In genomic region chr10:46778729-46779128, GRCm38 (mm10) we compare ENCODE assay signal across 26 mouse cellular contexts.
"Had no signal": no experiment of that assay in that cellular context is flagged by ENCODE, and none has a peak within 500 bp of the region (broad histone marks: within the 10 kb centered on the region; RNA-seq: fewer than 3 reads in every experiment).

No protein-coding gene starts in this region.

- H3K4me3 ChIP-seq: heart, adult 2 months; heart, embryonic 10.5 days; heart, embryonic 12.5 days; hindbrain, embryonic 10.5 days; hindbrain, embryonic 12.5 days; intestine, embryonic 15.5 days; layer of hippocampus, adult 2 months; left cerebral cortex, adult 2 months; limb, embryonic 10.5 days; limb, embryonic 12.5 days had no signal

- DNase-seq: gastrocnemius, postnatal 14 days; gastrocnemius, postnatal 36 days; heart, adult 11 months; heart, adult 2 months; heart, postnatal 10 days; heart, postnatal 4 days; kidney, adult 18-20 months; kidney, adult 8-10 months; kidney, postnatal 10 days; kidney, postnatal 25 days; kidney, postnatal 4 days; liver had no signal

- H3K9ac ChIP-seq: heart, embryonic 12.5 days; hindbrain, embryonic 12.5 days; hindbrain, embryonic 14.5 days; intestine, embryonic 15.5 days; limb, embryonic 12.5 days had no signal

- H3K27ac ChIP-seq: heart, adult 2 months; heart, embryonic 10.5 days; hindbrain, embryonic 10.5 days; hindbrain, embryonic 12.5 days; hindbrain, embryonic 14.5 days; intestine, embryonic 15.5 days; layer of hippocampus, adult 2 months; left cerebral cortex, adult 2 months; limb, embryonic 10.5 days; limb, embryonic 12.5 days had no signal

- ATAC-seq: hindbrain, embryonic 16.5 days; inflammation-experienced regulatory T-cells, adult 6 months; intestine, embryonic 15.5 days; intestine, postnatal 0 days had no signal

- H3K9me3 ChIP-seq: heart, embryonic 10.5 days; heart, embryonic 12.5 days; hindbrain, embryonic 10.5 days; hindbrain, embryonic 12.5 days; intestine, embryonic 15.5 days; limb, embryonic 10.5 days; limb, embryonic 12.5 days had no signal

- H3K36me3 ChIP-seq: heart, embryonic 10.5 days; heart, embryonic 12.5 days; hindbrain, embryonic 10.5 days; hindbrain, embryonic 12.5 days; intestine, embryonic 15.5 days; limb, embryonic 10.5 days; limb, embryonic 12.5 days had no signal

- H3K4me2 ChIP-seq: heart, embryonic 12.5 days; hindbrain, embryonic 12.5 days; hindbrain, embryonic 14.5 days; intestine, embryonic 15.5 days; limb, embryonic 12.5 days; liver, embryonic 11.5 days had no signal

- H3K27me3 ChIP-seq: heart, embryonic 12.5 days; hindbrain, embryonic 12.5 days; intestine, embryonic 15.5 days; limb, embryonic 12.5 days had no signal

- H3K4me1 ChIP-seq: heart, embryonic 10.5 days; heart, embryonic 12.5 days; hindbrain, embryonic 10.5 days; hindbrain, embryonic 12.5 days; intestine, embryonic 15.5 days; limb, embryonic 10.5 days; limb, embryonic 12.5 days had no signal
